Mouse (Mus musculus) cerebellum, adult 2 months (tissue): ENCODE results near the gene Slc17a4.

Source experiments
- CTCF ChIP-seq: fragments of 200-500 bp; IDR thresholded peaks from 2 replicates; pipeline ENCODE4 v1.5.1; 2011; ENCODE audit warnings: low read depth, mild to moderate bottlenecking, control low read depth, low read length, moderate library complexity, borderline replicate concordance; ENCODE audit not compliant: insufficient read depth
- POLR2A ChIP-seq: fragments of 200-500 bp; IDR thresholded peaks from 2 replicates; pipeline ENCODE4 v1.6.1; 2011; ENCODE audit warnings: low read length, control low read depth, borderline replicate concordance; ENCODE audit not compliant: insufficient read depth

- TF ChIP-seq CTCF, result no peak
- no peak for TF ChIP-seq POLR2A
Measured at GRCm38 (mm10) chr13:23930904-23931303, 16.1 kb upstream of the Slc17a4 start.
